Mouse (Mus musculus) hindbrain, embryonic 13.5 days (tissue): ENCODE results near the gene Krt80. TPM values are rescaled to one million over a fixed set of nuclear protein-coding genes. Genes with fewer than 3 reads are reported as not detected.

Source experiments
- ATAC-seq: fragments of 200-750 bp; cut with Nextera tagmentation; 2 replicates; pipeline ENCODE4 v1.8.0; 2017; ENCODE audit warnings: moderate TSS enrichment; ENCODE audit not compliant: low FRiP score
- H3K27ac ChIP-seq: fragments of 300-500 bp; sonication (generic); 2 replicates; pipeline ENCODE4 v1.5.1; 2015; ENCODE audit warnings: inconsistent platforms, mild to moderate bottlenecking, moderate library complexity
- H3K27me3 ChIP-seq: fragments of 300-500 bp; sonication (generic); 2 replicates; pipeline ENCODE4 v1.6.1; 2015; ENCODE audit warnings: mild to moderate bottlenecking, inconsistent platforms
- H3K36me3 ChIP-seq: fragments of 300-500 bp; sonication (generic); 2 replicates; pipeline ENCODE4 v1.6.1; 2015; ENCODE audit warnings: mild to moderate bottlenecking, inconsistent platforms
- H3K4me1 ChIP-seq: fragments of 300-500 bp; sonication (generic); replicated peaks from 2 replicates; pipeline ENCODE4 v1.6.1; 2015; ENCODE audit warnings: inconsistent platforms
- H3K4me2 ChIP-seq: fragments of 300-500 bp; sonication (generic); 2 replicates; pipeline ENCODE4 v1.6.1; 2015; ENCODE audit warnings: inconsistent platforms, mild to moderate bottlenecking, moderate library complexity
- H3K4me3 ChIP-seq: fragments of 300-500 bp; sonication (generic); 2 replicates; pipeline ENCODE4 v1.5.1; 2015; ENCODE audit warnings: mild to moderate bottlenecking, inconsistent platforms
- H3K9ac ChIP-seq: fragments of 300-500 bp; sonication (generic); 2 replicates; pipeline ENCODE4 v1.6.1; 2015; ENCODE audit warnings: mild to moderate bottlenecking, inconsistent platforms
- H3K9me3 ChIP-seq: fragments of 300-500 bp; sonication (generic); 2 replicates; pipeline ENCODE4 v1.6.1; 2016; ENCODE audit warnings: inconsistent platforms
- WGBS: fragments of 180-500 bp; shearing (Covaris S2); methylation state at CpG from one replicate; pipeline ENCODE4 v1.1.7; 2015; 5-methylcytosine and 5-hydroxymethylcytosine counted together
- polyA plus RNA-seq: library from polyadenylated mRNA; unstranded; fragments of >200 nt; fragmentation: Nextera tagmentation; extraction: Ambion mirVana; gene quantifications from 2 replicates; pipeline ENCODE4 v1.2.1, GENCODE M21; 2015

Gene Krt80
- polyA plus RNA-seq, 1 experiment from 2014 or later: 0.09 TPM

- H3K4me3 ChIP-seq: no peak overlapping the region
- H3K9me3 ChIP-seq: no peaks in the 10 kb centered on the region
Measured at GRCm38 (mm10) chr15:101311087-101311770, 58.7 kb downstream of the Krt80 start.

GRCm38 (mm10) chr15:101309493-101309892 lies 60.5 kb downstream of the Krt80 start:
- no peaks in the 10 kb centered on the region for H3K9me3 ChIP-seq
- WGBS: 46% methylated on average over 5 of the region's 5 CpGs
- H3K4me3 ChIP-seq: no peak overlapping the region
- no peak overlapping the region for H3K4me2 ChIP-seq
- H3K9ac ChIP-seq: no peak overlapping the region
- H3K27me3 ChIP-seq: no peaks in the 10 kb centered on the region
- H3K4me1 ChIP-seq: no peaks in the 10 kb centered on the region
- no peak overlapping the region for H3K27ac ChIP-seq
- no peak for ATAC-seq
- H3K36me3 ChIP-seq: no peaks in the 10 kb centered on the region

More at GRCm38 (mm10) chr15:101311087-101311770, 58.7 kb downstream of the Krt80 start:
- ATAC-seq: no peak
- H3K4me1 ChIP-seq: peaks cover 8% of the 10 kb centered on the region; the same call in 1 of the 2 replicates
- H3K9ac ChIP-seq: no peak overlapping the region
- no peak overlapping the region for H3K27ac ChIP-seq
- 68% methylated on average over 12 of the region's 15 CpGs for WGBS
- no peaks in the 10 kb centered on the region for H3K36me3 ChIP-seq
- no peaks in the 10 kb centered on the region for H3K27me3 ChIP-seq
- no peak overlapping the region for H3K4me2 ChIP-seq

GRCm38 (mm10) chr15:101308440-101309348 lies 61.3 kb downstream of the Krt80 start:
- no peaks in the 10 kb centered on the region for H3K36me3 ChIP-seq
- no peaks in the 10 kb centered on the region for H3K9me3 ChIP-seq
- 69% methylated on average over 13 of the region's 13 CpGs for WGBS
- H3K4me3 ChIP-seq: no peak overlapping the region
- no peak overlapping the region for H3K27ac ChIP-seq
- no peak for ATAC-seq
- 0 out of 2 replicates have a peak overlapping the region, but pooled peaks have one; percentile 14 for H3K9ac ChIP-seq
- no peaks in the 10 kb centered on the region for H3K4me1 ChIP-seq
- no peaks in the 10 kb centered on the region for H3K27me3 ChIP-seq
- H3K4me2 ChIP-seq: no peak overlapping the region

- Histone ChIP-seq H3K4me1 (no peaks in the 10 kb centered on the region), H3K27me3 (no peaks in the 10 kb centered on the region), H3K4me3 (no peak overlapping the region), H3K9me3 (no peaks in the 10 kb centered on the region), H3K36me3 (no peaks in the 10 kb centered on the region), H3K27ac (no peak overlapping the region), H3K9ac (no peak overlapping the region), H3K4me2 (no peak overlapping the region)
- no peak for ATAC-seq
- WGBS: 92% methylated on average over 4 of the region's 4 CpGs
Measured at GRCm38 (mm10) chr15:101306459-101306858, 63.5 kb downstream of the Krt80 start.

- H3K27me3 ChIP-seq: no peaks in the 10 kb centered on the region
- H3K9me3 ChIP-seq: no peaks in the 10 kb centered on the region
Measured at GRCm38 (mm10) chr15:101303830-101304229, 66.1 kb downstream of the Krt80 start.

GRCm38 (mm10) chr15:101302201-101302600 lies 67.8 kb downstream of the Krt80 start:
- WGBS: 76% methylated on average over 3 of the region's 3 CpGs
- no peaks in the 10 kb centered on the region for H3K36me3 ChIP-seq
- no peak overlapping the region for H3K4me3 ChIP-seq
- peaks cover 5% of the 10 kb centered on the region; the same call in 1 of the 2 replicates for H3K4me1 ChIP-seq
- ATAC-seq: no peak
- H3K9ac ChIP-seq: no peak overlapping the region
- no peaks in the 10 kb centered on the region for H3K27me3 ChIP-seq
- no peak overlapping the region for H3K4me2 ChIP-seq
- H3K27ac ChIP-seq: no peak overlapping the region
- no peaks in the 10 kb centered on the region for H3K9me3 ChIP-seq

More at GRCm38 (mm10) chr15:101303830-101304229, 66.1 kb downstream of the Krt80 start:
- Histone ChIP-seq H3K9ac (no peak overlapping the region), H3K4me3 (no peak overlapping the region), H3K4me1 (no peaks in the 10 kb centered on the region), H3K27ac (no peak overlapping the region), H3K4me2 (no peak overlapping the region), H3K36me3 (no peaks in the 10 kb centered on the region)
- no peak for ATAC-seq
- WGBS: 82% methylated on average over 4 of the region's 4 CpGs

- H3K9me3 ChIP-seq: no peaks in the 10 kb centered on the region
- ATAC-seq: no peak
Measured at GRCm38 (mm10) chr15:101300128-101300527, 69.8 kb downstream of the Krt80 start.

GRCm38 (mm10) chr15:101299480-101299960 lies 70.4 kb downstream of the Krt80 start:
- 84% methylated on average over 14 of the region's 14 CpGs for WGBS
- no peak overlapping the region for H3K9ac ChIP-seq

More at GRCm38 (mm10) chr15:101300128-101300527, 69.8 kb downstream of the Krt80 start:
- 75% methylated on average over 6 of the region's 6 CpGs for WGBS
- H3K36me3 ChIP-seq: no peaks in the 10 kb centered on the region
- H3K4me1 ChIP-seq: peaks cover 5% of the 10 kb centered on the region; the same call in 1 of the 2 replicates
- H3K27ac ChIP-seq: no peak overlapping the region
- H3K4me3 ChIP-seq: no peak overlapping the region
- H3K27me3 ChIP-seq: no peaks in the 10 kb centered on the region
- H3K4me2 ChIP-seq: no peak overlapping the region
- H3K9ac ChIP-seq: no peak overlapping the region

GRCm38 (mm10) chr15:101298550-101298949 lies 71.4 kb downstream of the Krt80 start:
- no peaks in the 10 kb centered on the region for H3K27me3 ChIP-seq
- H3K9ac ChIP-seq: no peak overlapping the region
- H3K4me2 ChIP-seq: 0 out of 2 replicates have a peak overlapping the region, but pooled peaks have one; percentile 8
- H3K4me3 ChIP-seq: no peak overlapping the region
- no peak for ATAC-seq
- H3K27ac ChIP-seq: no peak overlapping the region
- H3K9me3 ChIP-seq: no peaks in the 10 kb centered on the region
- 17% methylated on average over 7 of the region's 7 CpGs for WGBS
- peaks cover 13% of the 10 kb centered on the region; the same call in 1 of the 2 replicates for H3K4me1 ChIP-seq
- no peaks in the 10 kb centered on the region for H3K36me3 ChIP-seq

More at GRCm38 (mm10) chr15:101299480-101299960, 70.4 kb downstream of the Krt80 start:
- H3K9me3 ChIP-seq: no peaks in the 10 kb centered on the region
- no peak overlapping the region for H3K4me2 ChIP-seq
- no peak for ATAC-seq
- no peaks in the 10 kb centered on the region for H3K27me3 ChIP-seq
- no peak overlapping the region for H3K4me3 ChIP-seq
- H3K4me1 ChIP-seq: peaks cover 5% of the 10 kb centered on the region; the same call in 1 of the 2 replicates
- no peak overlapping the region for H3K27ac ChIP-seq
- H3K36me3 ChIP-seq: no peaks in the 10 kb centered on the region

- WGBS: 24% methylated on average over 7 of the region's 7 CpGs
- Histone ChIP-seq H3K9ac (no peak overlapping the region), H3K9me3 (no peaks in the 10 kb centered on the region), H3K4me2 (0 out of 2 replicates have a peak overlapping the region, but pooled peaks have one; percentile 8), H3K4me1 (peaks cover 13% of the 10 kb centered on the region; the same call in 1 of the 2 replicates), H3K36me3 (peaks cover 3% of the 10 kb centered on the region), H3K27ac (no peak overlapping the region), H3K27me3 (no peaks in the 10 kb centered on the region), H3K4me3 (no peak overlapping the region)
- no peak for ATAC-seq
Measured at GRCm38 (mm10) chr15:101297988-101298387, 72.0 kb downstream of the Krt80 start.
